ENCODE assay signal across 13 mouse cellular contexts in genomic region chr7:58692704-58693103, GRCm38 (mm10). TPM values are rescaled to one million over a fixed set of nuclear protein-coding genes. Genes with fewer than 3 reads are reported as not detected.
A peak's percentile ranks its signal among the peaks of the same experiment; 100 is the strongest.
DNase-seq lines count a peak whose midpoint lies in the region; ATAC-seq and TF ChIP-seq lines count a peak whose summit lies in the region.
"Had no signal": no experiment of that assay in that cellular context is flagged by ENCODE, and none has a peak within 500 bp of the region (broad histone marks: within the 10 kb centered on the region; RNA-seq: fewer than 3 reads in every experiment).

No protein-coding gene starts in this region.

- peak overlapping the region; percentile 39; the same call in 1 of the 2 replicates for H3K27ac ChIP-seq in lung, embryonic 14.5 days (ENCODE audit: low read depth)
- H3K27ac ChIP-seq: hindbrain, embryonic 10.5 days had no signal

- no peaks in the 10 kb centered on the region for H3K9me3 ChIP-seq in lung, embryonic 14.5 days (ENCODE audit: low read depth, low read length)
- H3K9me3 ChIP-seq: hindbrain, embryonic 10.5 days had no signal

- no peak overlapping the region for H3K9ac ChIP-seq in lung, embryonic 14.5 days

- H3K4me1 ChIP-seq in lung, embryonic 14.5 days (ENCODE audit: insufficient read depth): peaks cover 21% of the 10 kb centered on the region

- no peak overlapping the region for H3K4me3 ChIP-seq in lung, embryonic 14.5 days (ENCODE audit: low read depth, low read length)
- H3K4me3 ChIP-seq: hindbrain, embryonic 10.5 days had no signal

- no peak for TF ChIP-seq CTCF in lung, embryonic 14.5 days (IDR thresholded peaks at IDR 0.05; ENCODE audit: low read depth)

- H3K4me2 ChIP-seq in lung, embryonic 14.5 days: no peak overlapping the region

- 57% methylated on average over 2 of the region's 2 CpGs for WGBS in lung, embryonic 14.5 days

- peak; percentile 16; the same call in 1 of the 2 replicates for ATAC-seq in lung, embryonic 14.5 days (ENCODE audit: insufficient read depth)

- no peaks in the 10 kb centered on the region for H3K27me3 ChIP-seq in lung, embryonic 14.5 days (ENCODE audit: insufficient read depth, low read length)

- peak; percentile 27 to 66 for DNase-seq in adrenal gland, postnatal 36 days
- no peak for DNase-seq in adrenal gland, adult 2 months
- DNase-seq in lung, embryonic 14.5 days: peak; percentile 50
- no peak for DNase-seq in lung, adult 18-20 months
- DNase-seq in adipocyte (ENCODE audit: low spot score): peak; percentile 8
- peak; percentile 25 to 33 for DNase-seq in thymus, adult 18-20 months
- DNase-seq in embryo, embryonic 10 days (ENCODE audit: low spot score): no peak
- no peak for DNase-seq in layer of hippocampus, adult 9-10 months (ENCODE audit: low spot score)
- DNase-seq: cerebellum, adult 9-11 months; heart, adult 18-20 months; kidney, adult 8-10 months; layer of hippocampus, adult 9-11 months had no signal

- no peaks in the 10 kb centered on the region for H3K36me3 ChIP-seq in lung, embryonic 14.5 days (ENCODE audit: insufficient read depth)
- H3K36me3 ChIP-seq: hindbrain, embryonic 10.5 days had no signal

RNA-seq across cellular contexts. Expression of gene Atp10a, which starts 36.7 kb away (rescaled TPM):
- 100 to 1,000 TPM in 1 of 2 experiments, 10 to 100 TPM in 1; 67.3 to 108 TPM for total RNA-seq in adrenal gland, postnatal 36 days (2021)
- 10 to 100 TPM; 65.4 to 83.7 TPM for total RNA-seq in adrenal gland, adult 2 months (2021)
- 29.5 and 35.2 TPM in 2 replicates for polyA plus RNA-seq in adrenal gland, adult 2 months (2012; rRNA removed)
- 3.8 and 4.6 TPM in 2 replicates for polyA plus RNA-seq in lung, embryonic 14.5 days (2014; fragmentation: Nextera tagmentation; extraction: Ambion mirVana)

Comparison
In these comparisons a context has a peak if more than half of its experiments do, and no peak if none do; other contexts are left out.
1. DNase-seq: peak in adrenal gland, postnatal 36 days (2 of 2), lung, embryonic 14.5 days (single experiment), adipocyte (single experiment) and thymus, adult 18-20 months (2 of 2); none in adrenal gland, adult 2 months (single experiment), lung, adult 18-20 months (0 of 2), embryo, embryonic 10 days (single experiment) and layer of hippocampus, adult 9-10 months (single experiment).